In genomic region chr12:71572833-71573446, GRCm38 (mm10) we compare ENCODE assay signal across 18 mouse cellular contexts.
DNase-seq lines count a peak whose midpoint lies in the region; ATAC-seq lines count a peak whose summit lies in the region.
"Had no signal": no experiment of that assay in that cellular context is flagged by ENCODE, and none has a peak within 500 bp of the region (broad histone marks: within the 10 kb centered on the region; RNA-seq: fewer than 3 reads in every experiment).

No protein-coding gene starts in this region.

- WGBS in hindbrain, embryonic 11.5 days = 50% methylated on average over 14 of the region's 14 CpGs
- 36% methylated on average over 14 of the region's 14 CpGs for WGBS in hindbrain, embryonic 16.5 days
- 19% methylated on average over 14 of the region's 14 CpGs for WGBS in forebrain, embryonic 14.5 days
- 51% methylated on average over 14 of the region's 14 CpGs for WGBS in limb, embryonic 10.5 days
- 25% methylated on average over 14 of the region's 14 CpGs for WGBS in neural tube, embryonic 14.5 days
- WGBS in intestine, embryonic 16.5 days = 62% methylated on average over 14 of the region's 14 CpGs

- no peak overlapping the region for H3K4me2 ChIP-seq in hindbrain, embryonic 11.5 days (replicated peaks; ENCODE audit: low read depth, low read length)
- H3K4me2 ChIP-seq in hindbrain, embryonic 16.5 days (ENCODE audit: low read length) = no peak overlapping the region
- no peak overlapping the region for H3K4me2 ChIP-seq in forebrain, embryonic 14.5 days (ENCODE audit: low read length)
- no peak overlapping the region for H3K4me2 ChIP-seq in neural tube, embryonic 14.5 days (ENCODE audit: low read depth, low read length)
- H3K4me2 ChIP-seq in intestine, embryonic 16.5 days (ENCODE audit: low read depth, low read length) = no peak overlapping the region
- H3K4me2 ChIP-seq: liver, embryonic 12.5 days; lung, embryonic 15.5 days; neural tube, embryonic 12.5 days had no signal

- H3K4me3 ChIP-seq in hindbrain, embryonic 11.5 days (ENCODE audit: low read depth, low read length) = no peak overlapping the region
- H3K4me3 ChIP-seq in hindbrain, embryonic 16.5 days (ENCODE audit: low read length) = no peak overlapping the region
- no peak overlapping the region for H3K4me3 ChIP-seq in forebrain, embryonic 14.5 days (ENCODE audit: low read depth, low read length)
- H3K4me3 ChIP-seq in limb, embryonic 10.5 days = no peak overlapping the region
- no peak overlapping the region for H3K4me3 ChIP-seq in neural tube, embryonic 14.5 days (ENCODE audit: low read depth, low read length)
- H3K4me3 ChIP-seq in intestine, embryonic 16.5 days (ENCODE audit: low read length) = no peak overlapping the region
- H3K4me3 ChIP-seq: liver, embryonic 12.5 days; lung, embryonic 15.5 days; megakaryocyte, embryonic 14.5 days; neural tube, embryonic 12.5 days had no signal

- ATAC-seq in hindbrain, embryonic 11.5 days (ENCODE audit: low FRiP score) = no peak
- ATAC-seq in hindbrain, embryonic 16.5 days = no peak
- ATAC-seq in forebrain, embryonic 14.5 days = peak; percentile 43
- no peak for ATAC-seq in neural tube, embryonic 14.5 days (ENCODE audit: low read depth)
- ATAC-seq in intestine, embryonic 16.5 days = no peak
- ATAC-seq: liver, embryonic 12.5 days had no signal

- H3K27ac ChIP-seq in hindbrain, embryonic 11.5 days (ENCODE audit: low read depth, low read length) = peak overlapping the region; percentile 27
- no peak overlapping the region; the same call in 1 of the 2 replicates for H3K27ac ChIP-seq in hindbrain, embryonic 16.5 days (ENCODE audit: low read depth, low read length)
- H3K27ac ChIP-seq in forebrain, embryonic 14.5 days (ENCODE audit: low read depth, low read length) = peak overlapping the region; percentile 52; the same call in 1 of the 2 replicates
- H3K27ac ChIP-seq in limb, embryonic 10.5 days = 0 out of 2 replicates have a peak overlapping the region, but pooled peaks have one; percentile 3
- 0 out of 2 replicates have a peak overlapping the region, but pooled peaks have one; percentile 39 for H3K27ac ChIP-seq in neural tube, embryonic 14.5 days (ENCODE audit: low read depth, low read length)
- no peak overlapping the region for H3K27ac ChIP-seq in intestine, embryonic 16.5 days (ENCODE audit: low read length)
- H3K27ac ChIP-seq: liver, embryonic 12.5 days; lung, embryonic 15.5 days; neural tube, embryonic 12.5 days had no signal

- no peak overlapping the region for H3K9ac ChIP-seq in hindbrain, embryonic 11.5 days (ENCODE audit: low read depth, low read length)
- no peak overlapping the region for H3K9ac ChIP-seq in hindbrain, embryonic 16.5 days (ENCODE audit: low read depth, low read length)
- H3K9ac ChIP-seq in forebrain, embryonic 14.5 days (ENCODE audit: low read length) = no peak overlapping the region
- no peak overlapping the region for H3K9ac ChIP-seq in neural tube, embryonic 14.5 days (replicated peaks; ENCODE audit: low read depth, low read length)
- H3K9ac ChIP-seq in intestine, embryonic 16.5 days (ENCODE audit: low read depth, low read length) = no peak overlapping the region
- H3K9ac ChIP-seq: liver, embryonic 12.5 days; lung, embryonic 15.5 days; neural tube, embryonic 12.5 days had no signal

- DNase-seq in hindbrain, embryonic 11.5 days (ENCODE audit: low spot score) = peak; percentile 33
- DNase-seq in forebrain, embryonic 14.5 days (ENCODE audit: low spot score) = no peak
- no peak for DNase-seq in limb, embryonic 10.5 days (ENCODE audit: low spot score)
- DNase-seq in natural killer cell, adult 2 months (ENCODE audit: low spot score in 2 of 2) = no peak
- DNase-seq in spleen, postnatal 10 days (ENCODE audit: low spot score in 2 of 2) = no peak
- DNase-seq: adrenal gland, adult 2 months; cerebellum, adult 11-12 months; heart, postnatal 10 days; kidney, adult 2 months; kidney, postnatal 25 days had no signal

- no peaks in the 10 kb centered on the region for H3K36me3 ChIP-seq in hindbrain, embryonic 11.5 days (ENCODE audit: control insufficient read depth, insufficient read depth, low read length)
- H3K36me3 ChIP-seq in hindbrain, embryonic 16.5 days (ENCODE audit: control insufficient read depth, insufficient read depth, low read length) = no peaks in the 10 kb centered on the region
- H3K36me3 ChIP-seq in forebrain, embryonic 14.5 days (ENCODE audit: control insufficient read depth, insufficient read depth, low read length) = no peaks in the 10 kb centered on the region
- H3K36me3 ChIP-seq in limb, embryonic 10.5 days = no peaks in the 10 kb centered on the region
- no peaks in the 10 kb centered on the region for H3K36me3 ChIP-seq in neural tube, embryonic 14.5 days (ENCODE audit: control insufficient read depth, insufficient read depth, low read length)
- no peaks in the 10 kb centered on the region for H3K36me3 ChIP-seq in intestine, embryonic 16.5 days (ENCODE audit: control insufficient read depth, insufficient read depth, low read length)
- H3K36me3 ChIP-seq: G1E; liver, embryonic 12.5 days; lung, embryonic 15.5 days; neural tube, embryonic 12.5 days had no signal

- peaks cover 2% of the 10 kb centered on the region; the same call in 1 of the 2 replicates for H3K4me1 ChIP-seq in hindbrain, embryonic 11.5 days (replicated peaks; ENCODE audit: control insufficient read depth, insufficient read depth, low read length)
- peaks cover 11% of the 10 kb centered on the region for H3K4me1 ChIP-seq in hindbrain, embryonic 16.5 days (ENCODE audit: control insufficient read depth, insufficient read depth, low read depth, low read length)
- H3K4me1 ChIP-seq in forebrain, embryonic 14.5 days (ENCODE audit: control insufficient read depth, insufficient read depth, low read length) = peaks cover 32% of the 10 kb centered on the region
- H3K4me1 ChIP-seq in limb, embryonic 10.5 days = peaks cover 28% of the 10 kb centered on the region
- H3K4me1 ChIP-seq in neural tube, embryonic 14.5 days (ENCODE audit: control insufficient read depth, insufficient read depth, low read length) = peaks cover 23% of the 10 kb centered on the region
- 0 out of 2 replicates have a peak, but pooled peaks cover 4% of the 10 kb centered on the region for H3K4me1 ChIP-seq in intestine, embryonic 16.5 days (ENCODE audit: control insufficient read depth, insufficient read depth, low read length)

- no peaks in the 10 kb centered on the region for H3K27me3 ChIP-seq in hindbrain, embryonic 11.5 days (ENCODE audit: control insufficient read depth, insufficient read depth, low read length)
- no peaks in the 10 kb centered on the region for H3K27me3 ChIP-seq in hindbrain, embryonic 16.5 days (replicated peaks; ENCODE audit: control insufficient read depth, insufficient read depth, low read length)
- H3K27me3 ChIP-seq in forebrain, embryonic 14.5 days (replicated peaks; ENCODE audit: control insufficient read depth, insufficient read depth, low read length) = no peaks in the 10 kb centered on the region
- peaks cover 8% of the 10 kb centered on the region; the same call in 1 of the 2 replicates for H3K27me3 ChIP-seq in limb, embryonic 10.5 days (ENCODE audit: low read depth, poor library complexity, severe bottlenecking)
- H3K27me3 ChIP-seq in neural tube, embryonic 14.5 days (ENCODE audit: control insufficient read depth, insufficient read depth, low read length) = no peaks in the 10 kb centered on the region
- H3K27me3 ChIP-seq in intestine, embryonic 16.5 days (replicated peaks; ENCODE audit: control insufficient read depth, insufficient read depth, low read length) = no peaks in the 10 kb centered on the region
- H3K27me3 ChIP-seq: liver, embryonic 12.5 days; neural tube, embryonic 12.5 days had no signal

- no peaks in the 10 kb centered on the region for H3K9me3 ChIP-seq in hindbrain, embryonic 11.5 days (ENCODE audit: control insufficient read depth, low read length)
- H3K9me3 ChIP-seq in hindbrain, embryonic 16.5 days (ENCODE audit: control insufficient read depth, low read length) = no peaks in the 10 kb centered on the region
- no peaks in the 10 kb centered on the region for H3K9me3 ChIP-seq in forebrain, embryonic 14.5 days (replicated peaks; ENCODE audit: control insufficient read depth, low read length)
- H3K9me3 ChIP-seq in limb, embryonic 10.5 days (replicated peaks) = no peaks in the 10 kb centered on the region
- H3K9me3 ChIP-seq in neural tube, embryonic 14.5 days (ENCODE audit: control insufficient read depth, low read length) = no peaks in the 10 kb centered on the region
- no peaks in the 10 kb centered on the region for H3K9me3 ChIP-seq in intestine, embryonic 16.5 days (ENCODE audit: control insufficient read depth, low read length)
- H3K9me3 ChIP-seq: liver, embryonic 12.5 days; lung, embryonic 15.5 days; megakaryocyte, embryonic 14.5 days; neural tube, embryonic 12.5 days had no signal

Comparison
In these comparisons a context has a peak if more than half of its experiments do, and no peak if none do; other contexts are left out.
1. H3K27ac ChIP-seq: peak in hindbrain, embryonic 11.5 days (single experiment), forebrain, embryonic 14.5 days (single experiment), limb, embryonic 10.5 days (single experiment) and neural tube, embryonic 14.5 days (single experiment); none in hindbrain, embryonic 16.5 days (single experiment) and intestine, embryonic 16.5 days (single experiment).